Mouse (Mus musculus) spleen, postnatal 4 days (tissue): Measurements from ENCODE around the gene Olfr54.
"Not testable (repeated sequence)": the region's sequence is repeated elsewhere in the genome, so short reads cannot be mapped to it uniquely, and the experiment has no call there.

ENCODE experiments used
- DNase-seq, 2 experiments: peaks; one replicate each; pipeline ENCODE4 v3.0.0; 2022; ENCODE audit warnings: low spot score in 2 of 2

Olfr54 gene

GRCm38 (mm10) chr11:51013936-51014335 is at the start of gene Olfr54:
Gene Olfr54 (plus strand): TSS chr11:51014236.
- DNase-seq: no peak

GRCm38 (mm10) chr11:50964886-50965285 is 49.1 kb upstream of the Olfr54 start:
- no peak for DNase-seq

- DNase-seq: no peak
Observed at GRCm38 (mm10) chr11:50966230-50966629, 47.8 kb upstream of the Olfr54 start, which contains the start of gene Olfr1378. Gene Olfr1378 (plus strand): TSS chr11:50966530.

GRCm38 (mm10) chr11:50977216-50977615 is 36.8 kb upstream of the Olfr54 start:
- no peak for DNase-seq

- no peak for DNase-seq
Observed at GRCm38 (mm10) chr11:50981667-50982066, 32.4 kb upstream of the Olfr54 start, which contains the start of gene Olfr1377. Gene Olfr1377 (plus strand): TSS chr11:50981967.

- no peak for DNase-seq
Observed at GRCm38 (mm10) chr11:51003296-51003695, 10.7 kb upstream of the Olfr54 start, which contains the start of gene Olfr51. Gene Olfr51 (plus strand): TSS chr11:51003596.

GRCm38 (mm10) chr11:51011821-51012220 is 2.2 kb upstream of the Olfr54 start:
- no peak for DNase-seq

- no peak for DNase-seq
Observed at GRCm38 (mm10) chr11:51016341-51016740, 2.3 kb downstream of the Olfr54 start.

GRCm38 (mm10) chr11:51026811-51027210 is 12.8 kb downstream of the Olfr54 start:
- not testable (repeated sequence) for DNase-seq

- DNase-seq: not testable (repeated sequence)
Observed at GRCm38 (mm10) chr11:51029381-51029780, 15.3 kb downstream of the Olfr54 start.

GRCm38 (mm10) chr11:51030225-51030624 is 16.2 kb downstream of the Olfr54 start:
- DNase-seq: no peak

GRCm38 (mm10) chr11:51032851-51033250 is 18.8 kb downstream of the Olfr54 start:
- no peak for DNase-seq

GRCm38 (mm10) chr11:51034141-51034540 is 20.1 kb downstream of the Olfr54 start:
- not testable (repeated sequence) for DNase-seq

GRCm38 (mm10) chr11:51035951-51036350 is 21.9 kb downstream of the Olfr54 start:
- no peak for DNase-seq

GRCm38 (mm10) chr11:51044776-51045175 is 30.7 kb downstream of the Olfr54 start:
- DNase-seq: not testable (repeated sequence)

GRCm38 (mm10) chr11:51047809-51048208 is 33.8 kb downstream of the Olfr54 start, which contains the start of gene Olfr1375:
Gene Olfr1375 (plus strand): TSS chr11:51048109.
- not testable (repeated sequence) for DNase-seq

- DNase-seq: no peak
Observed at GRCm38 (mm10) chr11:51051678-51052077, 37.6 kb downstream of the Olfr54 start.

GRCm38 (mm10) chr11:51053230-51053629 is 39.2 kb downstream of the Olfr54 start:
- no peak for DNase-seq

- DNase-seq: no peak
Observed at GRCm38 (mm10) chr11:51059151-51059571, 45.1 kb downstream of the Olfr54 start, which contains the start of gene Zfp354a. Gene Zfp354a (plus strand): TSS chr11:51059257.

GRCm38 (mm10) chr11:51059640-51060039 is 45.6 kb downstream of the Olfr54 start:
- no peak for DNase-seq

GRCm38 (mm10) chr11:51060981-51061380 is 46.9 kb downstream of the Olfr54 start:
- DNase-seq: no peak

GRCm38 (mm10) chr11:51063276-51063675 is 49.2 kb downstream of the Olfr54 start:
- no peak for DNase-seq

GRCm38 (mm10) chr11:51063841-51064240 is 49.8 kb downstream of the Olfr54 start:
- DNase-seq: no peak
